Mouse (Mus musculus): Measurements from ENCODE around the gene H2-DMb1. TPM values are rescaled to one million over a fixed set of nuclear protein-coding genes. Genes with fewer than 3 reads are reported as not detected.

H2-DMb1 gene
- polyA plus RNA-seq, 1 experiment from 2014 or later, result 0.38 TPM

- peaks cover 65% of the 10 kb centered on the region for H3K36me3 ChIP-seq (ENCODE audit: control insufficient read depth, insufficient read depth, low read length)
- no peaks in the 10 kb centered on the region for H3K27me3 ChIP-seq (ENCODE audit: control insufficient read depth, insufficient read depth, low read length)
- H3K9ac ChIP-seq (ENCODE audit: low read length), result no peak overlapping the region
- no peaks in the 10 kb centered on the region for H3K9me3 ChIP-seq (ENCODE audit: control insufficient read depth, low read length)
- H3K27ac ChIP-seq (replicated peaks in 1 of 2; ENCODE audit: control insufficient read depth in 1 of 2, insufficient read depth in 1 of 2, low read depth in 2 of 2, low read length in 2 of 2), result no peak overlapping the region
- ATAC-seq (ENCODE audit: insufficient number of reproducible peaks, insufficient read depth, low FRiP score, low read depth), result no peak
- 52% methylated on average over 8 of the region's 8 CpGs for WGBS
- no peak overlapping the region for H3K4me3 ChIP-seq (ENCODE audit: control insufficient read depth in 1 of 2, insufficient read depth in 1 of 2, low read depth in 1 of 2, low read length in 2 of 2)
- no peak overlapping the region for H3K4me2 ChIP-seq (ENCODE audit: low read length)
- no peaks in the 10 kb centered on the region for H3K4me1 ChIP-seq (ENCODE audit: control insufficient read depth in 2 of 2, insufficient read depth in 2 of 2, low read length in 2 of 2)
These were observed 42.6 kb upstream of the H2-DMb1 start for GRCm38 (mm10) chr17:34110309-34110708.

GRCm38 (mm10) chr17:34114114-34114513, 38.8 kb upstream of the H2-DMb1 start:
- H3K9ac ChIP-seq (ENCODE audit: low read length), result no peak overlapping the region
- no peak overlapping the region for H3K4me3 ChIP-seq (ENCODE audit: control insufficient read depth in 1 of 2, insufficient read depth in 1 of 2, low read depth in 1 of 2, low read length in 2 of 2)
- no peak overlapping the region for H3K27ac ChIP-seq (replicated peaks in 1 of 2; ENCODE audit: control insufficient read depth in 1 of 2, insufficient read depth in 1 of 2, low read depth in 2 of 2, low read length in 2 of 2)
- no peaks in the 10 kb centered on the region for H3K9me3 ChIP-seq (ENCODE audit: control insufficient read depth, low read length)
- H3K36me3 ChIP-seq (ENCODE audit: control insufficient read depth, insufficient read depth, low read length), result peaks cover 99% of the 10 kb centered on the region
- 90% methylated on average over 7 of the region's 7 CpGs for WGBS
- peaks cover 4 to 16% of the 10 kb centered on the region in 2 experiments; a peak in 3 of 4 replicates for H3K4me1 ChIP-seq (ENCODE audit: control insufficient read depth in 2 of 2, insufficient read depth in 2 of 2, low read length in 2 of 2)
- no peak for ATAC-seq (ENCODE audit: insufficient number of reproducible peaks, insufficient read depth, low FRiP score, low read depth)
- H3K4me2 ChIP-seq (ENCODE audit: low read length), result no peak overlapping the region
- no peaks in the 10 kb centered on the region for H3K27me3 ChIP-seq (ENCODE audit: control insufficient read depth, insufficient read depth, low read length)

GRCm38 (mm10) chr17:34116736-34117370, 36.0 kb upstream of the H2-DMb1 start:
- no peaks in the 10 kb centered on the region for H3K27me3 ChIP-seq (ENCODE audit: control insufficient read depth, insufficient read depth, low read length)
- 0 out of 4 replicates have a peak overlapping the region, but pooled peaks of 1 of the 2 experiments have one; percentile 14 for H3K27ac ChIP-seq (replicated peaks in 1 of 2; ENCODE audit: control insufficient read depth in 1 of 2, insufficient read depth in 1 of 2, low read depth in 2 of 2, low read length in 2 of 2)
- peak overlapping the region; percentile 91 for H3K4me2 ChIP-seq (ENCODE audit: low read length)
- peaks cover 4 to 16% of the 10 kb centered on the region in 2 experiments; a peak in 3 of 4 replicates for H3K4me1 ChIP-seq (ENCODE audit: control insufficient read depth in 2 of 2, insufficient read depth in 2 of 2, low read length in 2 of 2)
- H3K36me3 ChIP-seq (ENCODE audit: control insufficient read depth, insufficient read depth, low read length), result peaks cover 72% of the 10 kb centered on the region
- WGBS, result 25% methylated on average over 7 of the region's 7 CpGs
- H3K9ac ChIP-seq (ENCODE audit: low read length), result peak overlapping the region; percentile 90
- no peak for ATAC-seq (ENCODE audit: insufficient number of reproducible peaks, insufficient read depth, low FRiP score, low read depth)
- peak overlapping the region; percentile 47 to 87 for H3K4me3 ChIP-seq (ENCODE audit: control insufficient read depth in 1 of 2, insufficient read depth in 1 of 2, low read depth in 1 of 2, low read length in 2 of 2)
- no peaks in the 10 kb centered on the region for H3K9me3 ChIP-seq (ENCODE audit: control insufficient read depth, low read length)

- no peak for ATAC-seq (ENCODE audit: insufficient number of reproducible peaks, insufficient read depth, low FRiP score, low read depth)
- H3K4me3 ChIP-seq (ENCODE audit: control insufficient read depth in 1 of 2, insufficient read depth in 1 of 2, low read depth in 1 of 2, low read length in 2 of 2), result peak overlapping the region; percentile 87 to 90
- peaks cover 65% of the 10 kb centered on the region for H3K36me3 ChIP-seq (ENCODE audit: control insufficient read depth, insufficient read depth, low read length)
- no peaks in the 10 kb centered on the region for H3K9me3 ChIP-seq (ENCODE audit: control insufficient read depth, low read length)
- 2% methylated on average over 5 of the region's 5 CpGs for WGBS
- H3K4me1 ChIP-seq (ENCODE audit: control insufficient read depth in 2 of 2, insufficient read depth in 2 of 2, low read length in 2 of 2), result peaks cover 4 to 16% of the 10 kb centered on the region in 2 experiments; a peak in 3 of 4 replicates
- H3K4me2 ChIP-seq (ENCODE audit: low read length), result peak overlapping the region; percentile 91
- H3K27ac ChIP-seq (replicated peaks in 1 of 2; ENCODE audit: control insufficient read depth in 1 of 2, insufficient read depth in 1 of 2, low read depth in 2 of 2, low read length in 2 of 2), result peak overlapping the region in 1 of 2 experiments; percentile 72; a peak in 2 of 4 replicates
- no peaks in the 10 kb centered on the region for H3K27me3 ChIP-seq (ENCODE audit: control insufficient read depth, insufficient read depth, low read length)
- H3K9ac ChIP-seq (ENCODE audit: low read length), result peak overlapping the region; percentile 90
These were observed 35.3 kb upstream of the H2-DMb1 start for GRCm38 (mm10) chr17:34117421-34118112.

DNA sequence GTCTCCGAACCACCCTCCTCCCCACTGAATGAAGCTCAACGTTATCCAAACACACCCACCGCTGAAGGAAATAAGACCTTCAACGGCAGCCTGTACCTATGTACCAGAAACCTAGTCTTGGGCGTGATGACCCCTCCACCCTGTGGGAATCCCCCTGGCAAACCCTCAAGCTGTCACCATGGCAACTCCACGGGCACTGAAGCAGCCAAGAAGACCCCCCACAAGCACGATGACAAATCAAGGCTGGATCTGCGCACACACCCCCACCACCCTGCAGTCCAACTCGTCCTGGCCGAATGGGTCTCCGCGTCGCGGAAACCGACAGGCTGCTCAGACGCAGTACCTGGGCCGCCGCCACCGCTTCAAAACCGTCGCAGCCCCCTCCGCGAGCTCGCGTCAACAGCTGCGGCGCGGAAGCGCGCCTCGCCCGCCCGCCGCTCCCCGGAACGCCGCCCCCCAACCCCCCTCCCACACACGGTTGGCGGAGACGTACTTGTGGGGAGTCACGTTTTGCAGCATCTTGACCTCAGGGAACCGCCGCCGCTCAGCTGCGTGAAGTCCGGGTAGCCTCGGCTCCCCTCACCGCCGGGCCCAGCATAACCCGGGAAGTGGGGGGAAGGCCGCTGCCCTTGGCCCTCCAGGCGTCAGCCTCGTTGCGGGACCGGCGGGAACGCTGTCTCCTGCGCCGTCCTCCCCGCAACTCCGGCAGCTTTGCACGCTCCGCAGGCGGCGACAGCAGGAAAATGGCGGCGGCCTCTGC, 34.6 kb upstream of the H2-DMb1 start:
- Histone ChIP-seq H3K36me3 (ENCODE audit: control insufficient read depth, insufficient read depth, low read length) (peaks cover 57% of the 10 kb centered on the region), H3K4me2 (ENCODE audit: low read length) (peak overlapping the region; percentile 91), H3K9ac (ENCODE audit: low read length) (peak overlapping the region; percentile 90), H3K27me3 (ENCODE audit: control insufficient read depth, insufficient read depth, low read length) (no peaks in the 10 kb centered on the region), H3K4me3 (ENCODE audit: control insufficient read depth in 1 of 2, insufficient read depth in 1 of 2, low read depth in 1 of 2, low read length in 2 of 2) (peak overlapping the region; percentile 87 to 90), H3K27ac (replicated peaks in 1 of 2; ENCODE audit: control insufficient read depth in 1 of 2, insufficient read depth in 1 of 2, low read depth in 2 of 2, low read length in 2 of 2) (peak overlapping the region; percentile 34 to 72; a peak in 3 of 4 replicates), H3K4me1 (ENCODE audit: control insufficient read depth in 2 of 2, insufficient read depth in 2 of 2, low read length in 2 of 2) (peaks cover 4 to 18% of the 10 kb centered on the region in 2 experiments; a peak in 3 of 4 replicates), H3K9me3 (ENCODE audit: control insufficient read depth, low read length) (no peaks in the 10 kb centered on the region)
- ATAC-seq (ENCODE audit: insufficient number of reproducible peaks, insufficient read depth, low FRiP score, low read depth), result no peak
- under 1% methylated on average over 56 of the region's 67 CpGs for WGBS

DNA sequence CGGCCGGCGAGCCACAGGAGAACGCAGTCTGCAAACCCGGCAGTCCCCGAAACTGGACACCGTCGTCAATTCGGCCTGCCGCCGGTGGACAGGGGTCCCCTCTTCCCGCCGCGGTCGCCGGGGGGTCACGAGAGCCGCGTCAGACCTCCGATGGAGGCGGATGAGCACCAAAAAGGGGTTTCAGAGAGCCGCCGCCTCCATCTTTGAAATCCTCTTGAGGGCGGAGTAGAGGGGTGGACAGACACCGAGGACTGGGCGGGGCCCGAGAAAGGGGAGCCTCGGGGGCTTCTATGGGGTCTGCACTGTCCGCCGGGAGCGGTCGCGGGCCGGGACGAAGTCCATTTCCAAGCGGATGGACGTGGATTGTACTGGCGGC, 34.0 kb upstream of the H2-DMb1 start:
- peak overlapping the region; percentile 87 to 90 for H3K4me3 ChIP-seq (ENCODE audit: control insufficient read depth in 1 of 2, insufficient read depth in 1 of 2, low read depth in 1 of 2, low read length in 2 of 2)
- no peak for ATAC-seq (ENCODE audit: insufficient number of reproducible peaks, insufficient read depth, low FRiP score, low read depth)
- WGBS, result under 1% methylated on average over 38 of the region's 38 CpGs
- no peaks in the 10 kb centered on the region for H3K9me3 ChIP-seq (ENCODE audit: control insufficient read depth, low read length)
- H3K4me1 ChIP-seq (ENCODE audit: control insufficient read depth in 2 of 2, insufficient read depth in 2 of 2, low read length in 2 of 2), result peaks cover 9 to 24% of the 10 kb centered on the region in 2 experiments
- peak overlapping the region; percentile 34 to 72 for H3K27ac ChIP-seq (replicated peaks in 1 of 2; ENCODE audit: control insufficient read depth in 1 of 2, insufficient read depth in 1 of 2, low read depth in 2 of 2, low read length in 2 of 2)
- H3K27me3 ChIP-seq (ENCODE audit: control insufficient read depth, insufficient read depth, low read length), result no peaks in the 10 kb centered on the region
- H3K36me3 ChIP-seq (ENCODE audit: control insufficient read depth, insufficient read depth, low read length), result peaks cover 52% of the 10 kb centered on the region
- peak overlapping the region; percentile 91 for H3K4me2 ChIP-seq (ENCODE audit: low read length)
- H3K9ac ChIP-seq (ENCODE audit: low read length), result peak overlapping the region; percentile 90

Data from heart, embryonic 14.5 days (tissue).